ENCODE assay signal across 18 mouse cellular contexts in the genomic region with DNA sequence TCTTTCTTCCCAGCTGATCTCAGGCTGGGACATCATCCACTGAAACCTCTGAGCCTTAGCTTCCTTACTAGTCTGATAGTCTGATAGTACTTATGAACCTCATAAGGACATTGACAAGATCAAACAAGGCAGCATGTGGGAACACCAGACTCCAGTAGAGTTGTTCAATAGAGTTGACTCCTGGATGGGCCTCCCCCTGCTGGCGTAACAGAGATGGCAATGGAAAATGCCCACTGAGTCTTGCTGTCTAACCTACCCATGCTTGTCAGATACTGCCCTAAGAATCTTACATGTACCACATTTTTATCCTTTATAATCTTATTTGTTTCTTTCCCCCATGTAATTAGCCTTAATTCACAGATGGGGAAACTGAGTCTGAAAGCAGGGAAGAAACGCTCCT.
DNase-seq lines count a peak whose midpoint lies in the region; ATAC-seq and TF ChIP-seq lines count a peak whose summit lies in the region.
"Had no signal": no experiment of that assay in that cellular context is flagged by ENCODE, and none has a peak within 500 bp of the region (broad histone marks: within the 10 kb centered on the region; RNA-seq: fewer than 3 reads in every experiment).

No protein-coding gene starts in this region.

- no peak overlapping the region for H3K4me3 ChIP-seq in hindbrain, postnatal 0 days (ENCODE audit: low read length)
- H3K4me3 ChIP-seq in hindbrain, embryonic 13.5 days = no peak overlapping the region
- H3K4me3 ChIP-seq in lung, adult 2 months (replicated peaks; ENCODE audit: extremely low read depth, low read depth, low read length) = no peak overlapping the region
- no peak overlapping the region for H3K4me3 ChIP-seq in E14TG2a.4 (replicated peaks; ENCODE audit: low read length)
- H3K4me3 ChIP-seq: forebrain, embryonic 12.5 days; heart, embryonic 10.5 days; limb, embryonic 12.5 days; midbrain, embryonic 13.5 days had no signal

- H3K9ac ChIP-seq in hindbrain, postnatal 0 days (replicated peaks; ENCODE audit: low read length) = no peak overlapping the region
- no peak overlapping the region for H3K9ac ChIP-seq in hindbrain, embryonic 13.5 days
- H3K9ac ChIP-seq: forebrain, embryonic 12.5 days; limb, embryonic 12.5 days; midbrain, embryonic 13.5 days had no signal

- 77% methylated on average over 2 of the region's 2 CpGs for WGBS in hindbrain, postnatal 0 days
- WGBS in hindbrain, embryonic 13.5 days = 83% methylated on average over 2 of the region's 2 CpGs
- 62% methylated on average over 2 of the region's 2 CpGs for WGBS in lung, adult 2 months

- no peak for TF ChIP-seq POLR2A in lung, adult 2 months (IDR thresholded peaks at IDR 0.05; ENCODE audit: borderline replicate concordance, extremely low read depth, low read depth, low read length)

- H3K27me3 ChIP-seq in hindbrain, postnatal 0 days (ENCODE audit: insufficient read depth, low read length) = no peaks in the 10 kb centered on the region
- peaks cover 18% of the 10 kb centered on the region for H3K27me3 ChIP-seq in hindbrain, embryonic 13.5 days
- peaks cover 26% of the 10 kb centered on the region for H3K27me3 ChIP-seq in E14TG2a.4 (ENCODE audit: insufficient read depth, low read length)

- TF ChIP-seq CTCF in hindbrain, postnatal 0 days (IDR thresholded peaks at IDR 0.05; ENCODE audit: low read depth) = peak; percentile 48
- 0 out of 2 replicates have a peak, but pooled peaks have one; percentile 9 for TF ChIP-seq CTCF in lung, adult 2 months (IDR thresholded peaks at IDR 0.05; ENCODE audit: insufficient read depth, low read length)
- peak; percentile 40 for TF ChIP-seq CTCF in E14TG2a.4 (conservative IDR thresholded peaks at IDR 0.05; ENCODE audit: low read length)

- no peak for ATAC-seq in hindbrain, postnatal 0 days
- no peak for ATAC-seq in hindbrain, embryonic 13.5 days (ENCODE audit: low FRiP score)
- ATAC-seq: midbrain, embryonic 13.5 days had no signal

- no peak overlapping the region for H3K27ac ChIP-seq in hindbrain, postnatal 0 days
- H3K27ac ChIP-seq in hindbrain, embryonic 13.5 days = no peak overlapping the region
- H3K27ac ChIP-seq: forebrain, embryonic 12.5 days; heart, embryonic 10.5 days; limb, embryonic 12.5 days; midbrain, embryonic 13.5 days had no signal

- no peaks in the 10 kb centered on the region for H3K36me3 ChIP-seq in hindbrain, postnatal 0 days (ENCODE audit: insufficient read depth, low read length)
- H3K36me3 ChIP-seq in hindbrain, embryonic 13.5 days = no peaks in the 10 kb centered on the region
- no peaks in the 10 kb centered on the region for H3K36me3 ChIP-seq in E14TG2a.4 (ENCODE audit: insufficient read depth, low read length)
- H3K36me3 ChIP-seq: forebrain, embryonic 12.5 days; heart, embryonic 10.5 days; limb, embryonic 12.5 days; midbrain, embryonic 13.5 days had no signal

- no peaks in the 10 kb centered on the region for H3K4me1 ChIP-seq in hindbrain, postnatal 0 days (ENCODE audit: insufficient read depth, low read length)
- H3K4me1 ChIP-seq in hindbrain, embryonic 13.5 days (replicated peaks) = peaks cover 36% of the 10 kb centered on the region
- H3K4me1 ChIP-seq in lung, adult 2 months (ENCODE audit: control insufficient read depth, insufficient read depth, low read length) = no peaks in the 10 kb centered on the region
- peaks cover 7% of the 10 kb centered on the region for H3K4me1 ChIP-seq in E14TG2a.4 (replicated peaks; ENCODE audit: low read depth, low read length)
- H3K4me1 ChIP-seq: heart, embryonic 10.5 days; limb, embryonic 12.5 days had no signal

- H3K9me3 ChIP-seq in hindbrain, postnatal 0 days (ENCODE audit: low read length) = no peaks in the 10 kb centered on the region
- H3K9me3 ChIP-seq in hindbrain, embryonic 13.5 days = no peaks in the 10 kb centered on the region
- H3K9me3 ChIP-seq in E14TG2a.4 (ENCODE audit: low read length) = no peaks in the 10 kb centered on the region
- H3K9me3 ChIP-seq: forebrain, embryonic 12.5 days; heart, embryonic 10.5 days; limb, embryonic 12.5 days; midbrain, embryonic 13.5 days had no signal

- no peak for DNase-seq in hindbrain, postnatal 0 days (ENCODE audit: low spot score)
- no peak for DNase-seq in lung, adult 2 months
- no peak for DNase-seq in lung, postnatal 4 days
- peak; percentile 4 for DNase-seq in induced T-regulatory cell, adult 2 months (ENCODE audit: low read depth)
- DNase-seq in ovary, postnatal 14 days (ENCODE audit: low spot score) = no peak
- DNase-seq in heart, adult 8-10 months (ENCODE audit: low spot score) = no peak
- DNase-seq: cerebellum, postnatal 36 days; heart, postnatal 4 days; kidney, adult 18-20 months; lung, postnatal 10 days; spleen, adult 18-20 months; thymus, adult 18-20 months had no signal

- no peak overlapping the region for H3K4me2 ChIP-seq in hindbrain, postnatal 0 days (ENCODE audit: low read depth, low read length)
- H3K4me2 ChIP-seq in hindbrain, embryonic 13.5 days = no peak overlapping the region
- H3K4me2 ChIP-seq: forebrain, embryonic 12.5 days; limb, embryonic 12.5 days; midbrain, embryonic 13.5 days had no signal
